Mouse (Mus musculus) CH12.LX (cell line): ENCODE data around the gene Zfp101. TPM values are rescaled to one million over a fixed set of nuclear protein-coding genes. Genes with fewer than 3 reads are reported as not detected.

Experiments used
- DNase-seq: peaks from one replicate; pipeline ENCODE4 v3.0.0-alpha.2; 2013; ENCODE audit errors: extremely low read depth
- H3K27ac ChIP-seq: 2 replicates; pipeline ENCODE4 v1.5.1; 2012; ENCODE audit warnings: low read depth, mild to moderate bottlenecking, control low read depth, moderate library complexity; ENCODE audit not compliant: insufficient read depth
- H3K27me3 ChIP-seq: replicated peaks from 2 replicates; pipeline ENCODE3; 2012; ENCODE audit warnings: inconsistent platforms
- H3K36me3 ChIP-seq, 2 experiments: replicated peaks in 1 of 2; 2 replicates each; pipeline versions ENCODE3 to v1.6.1; 2012; ENCODE audit warnings: inconsistent platforms in 1 of 2, low read length in 1 of 2, mild to moderate bottlenecking in 1 of 2, mixed read lengths in 1 of 2, moderate library complexity in 1 of 2; ENCODE audit not compliant: control insufficient read depth in 1 of 2, insufficient read depth in 1 of 2
- H3K4me1 ChIP-seq, 2 experiments: 2 replicates each; pipeline ENCODE4 v1.6.1; 2012; ENCODE audit warnings: inconsistent platforms in 1 of 2, moderate library complexity in 1 of 2; ENCODE audit not compliant: insufficient read depth in 2 of 2, control insufficient read depth in 1 of 2
- H3K4me2 ChIP-seq: 2 replicates; pipeline ENCODE4 v1.6.1; 2012; ENCODE audit warnings: low read depth, mild to moderate bottlenecking, control low read depth; ENCODE audit not compliant: poor library complexity, insufficient read depth, severe bottlenecking
- H3K4me3 ChIP-seq, 3 experiments: fragments of 150-350 bp in 1 of 3; sonication (generic) in 1 of 3; replicated peaks in 1 of 3; 2 replicates each; pipeline versions ENCODE3 to v1.5.1; 2011 to 2012; ENCODE audit warnings: low read depth in 2 of 3, low read length in 2 of 3, mild to moderate bottlenecking in 2 of 3, moderate library complexity in 2 of 3, control low read depth in 1 of 3, improper control_type of control experiment in 1 of 3, inconsistent platforms in 1 of 3, mixed read lengths in 1 of 3; ENCODE audit not compliant: poor library complexity in 1 of 3
- H3K79me2 ChIP-seq: replicated peaks from 2 replicates; pipeline ENCODE4 v1.6.1; 2012; ENCODE audit warnings: mild to moderate bottlenecking, moderate library complexity; ENCODE audit not compliant: control insufficient read depth, poor library complexity, insufficient read depth, severe bottlenecking; ENCODE audit errors: extremely low read depth
- H3K9ac ChIP-seq: 2 replicates; pipeline ENCODE4 v1.6.1; 2012; ENCODE audit warnings: low read depth, mild to moderate bottlenecking, control low read depth, moderate library complexity; ENCODE audit not compliant: insufficient read depth
- H3K9me3 ChIP-seq: replicated peaks from 2 replicates; pipeline ENCODE3; 2012; ENCODE audit warnings: low read length, inconsistent platforms, mixed read lengths
- BHLHE40 ChIP-seq: IDR thresholded peaks from 2 replicates; pipeline ENCODE4 v1.6.1; 2011; ENCODE audit warnings: mild to moderate bottlenecking, low read depth, low read length, improper control_type of control experiment
- CHD1 ChIP-seq: IDR thresholded peaks from 2 replicates; pipeline ENCODE4 v1.6.1; 2012; ENCODE audit warnings: low read depth, low read length, improper control_type of control experiment, inconsistent platforms
- CHD2 ChIP-seq: IDR thresholded peaks from 2 replicates; pipeline ENCODE4 v1.6.1; 2011; ENCODE audit warnings: low read length, improper control_type of control experiment
- CTCF ChIP-seq, 2 experiments: IDR thresholded peaks in 1 of 2; conservative IDR thresholded peaks in 1 of 2; 2 replicates each; pipeline ENCODE4 v1.5.1; 2011 to 2012; ENCODE audit warnings: low read depth in 2 of 2, low read length in 2 of 2, improper control_type of control experiment in 1 of 2, inconsistent platforms in 1 of 2, mild to moderate bottlenecking in 1 of 2, moderate library complexity in 1 of 2
- E2F4 ChIP-seq: IDR thresholded peaks from 2 replicates; pipeline ENCODE4 v1.6.1; 2011; ENCODE audit warnings: low read depth, low read length, improper control_type of control experiment; ENCODE audit not compliant: insufficient replicate concordance
- ELF1 ChIP-seq: IDR thresholded peaks from 2 replicates; pipeline ENCODE4 v1.6.1; 2014; ENCODE audit warnings: low read depth, mild to moderate bottlenecking, inconsistent platforms, low read length, improper control_type of control experiment
- EP300 ChIP-seq: IDR thresholded peaks from 2 replicates; pipeline ENCODE4 v1.6.1; 2011; ENCODE audit warnings: low read length, improper control_type of control experiment
- ETS1 ChIP-seq: conservative IDR thresholded peaks from 2 replicates; pipeline ENCODE4 v1.6.1; 2012; ENCODE audit warnings: low read depth, mild to moderate bottlenecking, inconsistent platforms, low read length, improper control_type of control experiment, moderate library complexity
- GABPA ChIP-seq: IDR thresholded peaks from 2 replicates; pipeline ENCODE4 v1.6.1; 2012; ENCODE audit warnings: low read depth, low read length, improper control_type of control experiment, inconsistent platforms; ENCODE audit not compliant: insufficient replicate concordance
- HCFC1 ChIP-seq: IDR thresholded peaks from 2 replicates; pipeline ENCODE4 v1.6.1; 2012; ENCODE audit warnings: low read depth, mild to moderate bottlenecking, inconsistent platforms, low read length, improper control_type of control experiment
- IRF4 ChIP-seq: IDR thresholded peaks from 2 replicates; pipeline ENCODE4 v1.6.1; 2014; ENCODE audit warnings: low read depth, mild to moderate bottlenecking, inconsistent platforms, low read length, improper control_type of control experiment
- JUN ChIP-seq: IDR thresholded peaks from 2 replicates; pipeline ENCODE4 v1.6.1; 2011; ENCODE audit warnings: low read depth, mild to moderate bottlenecking, low read length, improper control_type of control experiment, moderate library complexity; ENCODE audit not compliant: insufficient read depth
- JUND ChIP-seq: conservative IDR thresholded peaks from 2 replicates; pipeline ENCODE4 v1.6.1; 2011; ENCODE audit warnings: low read depth, low read length, improper control_type of control experiment
- KAT2A ChIP-seq: IDR thresholded peaks from 2 replicates; pipeline ENCODE4 v1.6.1; 2012; ENCODE audit warnings: low read length, improper control_type of control experiment, inconsistent platforms; ENCODE audit not compliant: insufficient replicate concordance
- MAFK ChIP-seq: IDR thresholded peaks from 2 replicates; pipeline ENCODE4 v1.6.1; 2011; ENCODE audit warnings: low read length, improper control_type of control experiment; ENCODE audit not compliant: insufficient replicate concordance
- MAX ChIP-seq: IDR thresholded peaks from 2 replicates; pipeline ENCODE4 v1.6.1; 2011; ENCODE audit warnings: low read length, improper control_type of control experiment
- MAZ ChIP-seq: IDR thresholded peaks from 2 replicates; pipeline ENCODE4 v1.6.1; 2012; ENCODE audit warnings: low read depth, mild to moderate bottlenecking, inconsistent platforms, low read length, improper control_type of control experiment, moderate library complexity
- MEF2A ChIP-seq: IDR thresholded peaks from 2 replicates; pipeline ENCODE4 v1.6.1; 2014; ENCODE audit warnings: low read depth, mild to moderate bottlenecking, inconsistent platforms, low read length, improper control_type of control experiment, borderline replicate concordance
- MXI1 ChIP-seq: IDR thresholded peaks from 2 replicates; pipeline ENCODE4 v1.6.1; 2011; ENCODE audit warnings: mild to moderate bottlenecking, low read depth, low read length, improper control_type of control experiment
- MYC ChIP-seq: IDR thresholded peaks from 2 replicates; pipeline ENCODE4 v1.6.1; 2011; ENCODE audit warnings: low read depth, mild to moderate bottlenecking, improper control_type of control experiment, low read length
- NELFE ChIP-seq: IDR thresholded peaks from 2 replicates; pipeline ENCODE4 v1.6.1; 2011; ENCODE audit warnings: low read depth, low read length, improper control_type of control experiment
- NRF1 ChIP-seq: IDR thresholded peaks from 2 replicates; pipeline ENCODE4 v1.6.1; 2014; ENCODE audit warnings: low read depth, mild to moderate bottlenecking, inconsistent platforms, low read length, improper control_type of control experiment, moderate library complexity
- PAX5 ChIP-seq: IDR thresholded peaks from 2 replicates; pipeline ENCODE4 v1.6.1; 2012; ENCODE audit warnings: low read length, inconsistent platforms, mixed read lengths
- POLR2A ChIP-seq: IDR thresholded peaks from 2 replicates; pipeline ENCODE4 v1.6.1; 2011; ENCODE audit warnings: low read depth, mild to moderate bottlenecking, improper control_type of control experiment, low read length
- POLR2AphosphoS2 ChIP-seq: IDR thresholded peaks from 2 replicates; pipeline ENCODE4 v1.6.1; 2011; ENCODE audit warnings: low read depth, low read length, improper control_type of control experiment
- RAD21 ChIP-seq: IDR thresholded peaks from 2 replicates; pipeline ENCODE4 v1.6.1; 2011; ENCODE audit warnings: low read depth, mild to moderate bottlenecking, low read length, improper control_type of control experiment, moderate library complexity
- RCOR1 ChIP-seq: conservative IDR thresholded peaks from 2 replicates; pipeline ENCODE4 v1.6.1; 2012; ENCODE audit warnings: low read depth, mild to moderate bottlenecking, inconsistent platforms, low read length, improper control_type of control experiment
- SIN3A ChIP-seq: IDR thresholded peaks from 2 replicates; pipeline ENCODE4 v1.6.1; 2012; ENCODE audit warnings: low read length, improper control_type of control experiment, inconsistent platforms
- SMC3 ChIP-seq: IDR thresholded peaks from 2 replicates; pipeline ENCODE4 v1.6.1; 2011; ENCODE audit warnings: low read depth, low read length, improper control_type of control experiment
- TBP ChIP-seq: conservative IDR thresholded peaks from 2 replicates; pipeline ENCODE4 v1.6.1; 2011; ENCODE audit warnings: low read depth, low read length, improper control_type of control experiment
- TCF12 ChIP-seq: IDR thresholded peaks from 2 replicates; pipeline ENCODE4 v1.6.1; 2014; ENCODE audit warnings: low read depth, mild to moderate bottlenecking, inconsistent platforms, low read length, improper control_type of control experiment
- UBTF ChIP-seq: IDR thresholded peaks from 2 replicates; pipeline ENCODE4 v1.6.1; 2012; ENCODE audit warnings: low read depth, mild to moderate bottlenecking, inconsistent platforms, low read length, improper control_type of control experiment, moderate library complexity
- USF1 ChIP-seq: IDR thresholded peaks from 2 replicates; pipeline ENCODE4 v1.6.1; 2014; ENCODE audit warnings: low read depth, mild to moderate bottlenecking, inconsistent platforms, low read length, improper control_type of control experiment
- USF2 ChIP-seq: conservative IDR thresholded peaks from 2 replicates; pipeline ENCODE4 v1.6.1; 2011; ENCODE audit warnings: low read depth, low read length, improper control_type of control experiment
- ZC3H11A ChIP-seq: IDR thresholded peaks from 2 replicates; pipeline ENCODE4 v1.6.1; 2012; ENCODE audit warnings: low read depth, mild to moderate bottlenecking, inconsistent platforms, low read length, improper control_type of control experiment
- ZKSCAN1 ChIP-seq: IDR thresholded peaks from 2 replicates; pipeline ENCODE4 v1.6.1; 2012; ENCODE audit warnings: low read depth, inconsistent platforms, low read length, improper control_type of control experiment, borderline replicate concordance
- ZMIZ1 ChIP-seq: IDR thresholded peaks from 2 replicates; pipeline ENCODE4 v1.6.1; 2012; ENCODE audit warnings: low read depth, mild to moderate bottlenecking, inconsistent platforms, low read length, improper control_type of control experiment
- ZNF384 ChIP-seq: IDR thresholded peaks from 2 replicates; pipeline ENCODE4 v1.6.1; 2012; ENCODE audit warnings: low read depth, low read length, improper control_type of control experiment, inconsistent platforms
- dilution Hi-C: fragments of 300-500 bp; cut with MboI; formaldehyde crosslinking; loops from 2 replicates; pipeline ENCODE4 v1.14.3; 2020; ENCODE audit warnings: low sequenced_read_pairs; ENCODE audit not compliant: extremely low pct_unique_long_range_greater_than_20kb, extremely low pct_ligation_motif_present
- in situ Hi-C: fragments of 300-500 bp; cut with MboI; formaldehyde crosslinking; loops from 3 replicates; pipeline ENCODE4 v1.14.3; 2019; ENCODE audit warnings: low sequenced_read_pairs, low pct_ligation_motif_present, low pct_unique_long_range_greater_than_20kb, mixed read lengths
- polyA plus RNA-seq: library from polyadenylated mRNA; unstranded; fragments of >175 nt; gene quantifications from 2 replicates; pipeline ENCODE4 v1.2.1, GENCODE M21; 2012; ENCODE audit warnings: low read depth; ENCODE audit not compliant: insufficient read length
- total RNA-seq, 2 experiments: library from RNA; depleted of rRNA; stranded (reverse); fragments of 300-350 nt in 1 of 2; fragments of >200 nt in 1 of 2; gene quantifications; 2 replicates each; pipeline ENCODE4 v1.2.3; 2012 to 2014

Gene Zfp101
- total RNA-seq (2012; rRNA removed) (7.2 and 8.2 TPM in 2 replicates), total RNA-seq (2014; rRNA removed) (15.4 and 21.5 TPM in 2 replicates), polyA plus RNA-seq (10.7 and 11.2 TPM in 2 replicates)

GRCm38 (mm10) chr17:33394182-33395034, at the start of gene Zfp101:
Gene Zfp101, minus strand, starts transcription at chr17:33394641.
- Histone ChIP-seq H3K79me2 (peaks cover 29% of the 10 kb centered on the region), H3K4me3 (peak within 1 kb of the TSS; percentile 87 to 95 (median 94)), H3K27ac (no peak within 1 kb of the TSS), H3K4me1 (peaks cover 0 to 14% of the 10 kb centered on the region in 2 experiments; a peak in 2 of 4 replicates), H3K27me3 (peaks cover 3% of the 10 kb centered on the region), H3K9ac (peak within 1 kb of the TSS; percentile 68), H3K36me3 (peaks cover 0 to 7% of the 10 kb centered on the region in 2 experiments), H3K4me2 (peak within 1 kb of the TSS; percentile 77), H3K9me3 (no peaks in the 10 kb centered on the region)
- DNase-seq = peak; percentile 94
- in situ Hi-C loops = no loop called here
- TF ChIP-seq RCOR1 (no peak), ETS1 (no peak), KAT2A (peak; percentile 71; the same call in 1 of the 2 replicates), JUND (0 out of 2 replicates have a peak, but pooled peaks have one; percentile 24), JUN (no peak), ZC3H11A (no peak), PAX5 (no peak), USF2 (no peak), GABPA (no peak), SIN3A (peak; percentile 99), E2F4 (peak; percentile 91; the same call in 1 of the 2 replicates), TCF12 (peak; percentile 28), NRF1 (no peak), MAX (no peak), MEF2A (0 out of 2 replicates have a peak, but pooled peaks have one; percentile 17), TBP (peak; percentile 76), POLR2AphosphoS2 (no peak), UBTF (no peak), MYC (no peak), HCFC1 (peak; percentile 81), MAFK (no peak), SMC3 (no peak), MXI1 (peak; percentile 81), ZKSCAN1 (no peak), CHD2 (peak; percentile 86), BHLHE40 (0 out of 2 replicates have a peak, but pooled peaks have one; percentile 14), IRF4 (no peak), EP300 (no peak), ZNF384 (peak; percentile 99), CTCF (conservative IDR thresholded peaks at IDR 0.05 in 1 of 2, IDR thresholded peaks at IDR 0.05 in 1 of 2; ENCODE audit: low read depth in 2 of 2, low read length in 2 of 2) (no peak), ELF1 (peak; percentile 54; the same call in 1 of the 2 replicates), POLR2A (peak; percentile 72), RAD21 (no peak), MAZ (no peak), USF1 (no peak), CHD1 (no peak), ZMIZ1 (0 out of 2 replicates have a peak, but pooled peaks have one; percentile 53), NELFE (peak; percentile 71)
- dilution Hi-C loops = no loop called here
